9 mouse cellular contexts compared by ENCODE assay signal in genomic region chr2:24927810-24928479, GRCm38 (mm10). TPM values are rescaled to one million over a fixed set of nuclear protein-coding genes. Genes with fewer than 3 reads are reported as not detected.
DNase-seq lines count a peak whose midpoint lies in the region; ATAC-seq and TF ChIP-seq lines count a peak whose summit lies in the region.
"Had no signal": no experiment of that assay in that cellular context is flagged by ENCODE, and none has a peak within 500 bp of the region (broad histone marks: within the 10 kb centered on the region; RNA-seq: fewer than 3 reads in every experiment).

No protein-coding gene starts in this region.

- WGBS in embryonic facial prominence, embryonic 11.5 days, result 64% methylated on average over 4 of the region's 4 CpGs
- WGBS in kidney, postnatal 0 days, result 52% methylated on average over 4 of the region's 4 CpGs

- no peak overlapping the region for H3K4me3 ChIP-seq in embryonic facial prominence, embryonic 11.5 days (ENCODE audit: low read depth, low read length)
- H3K4me3 ChIP-seq in kidney, postnatal 0 days (replicated peaks; ENCODE audit: low read depth, low read length), result no peak overlapping the region
- H3K4me3 ChIP-seq: heart, embryonic 13.5 days had no signal

- no peaks in the 10 kb centered on the region for H3K4me1 ChIP-seq in embryonic facial prominence, embryonic 11.5 days (ENCODE audit: control insufficient read depth, insufficient read depth, low read length)
- H3K4me1 ChIP-seq in kidney, postnatal 0 days (replicated peaks; ENCODE audit: insufficient read depth, low read length), result peaks cover 17% of the 10 kb centered on the region; the same call in 1 of the 2 replicates

- TF ChIP-seq CTCF in kidney, postnatal 0 days (IDR thresholded peaks at IDR 0.05; ENCODE audit: low read depth), result no peak

- 0 out of 2 replicates have a peak, but pooled peaks have one; percentile 26 for ATAC-seq in embryonic facial prominence, embryonic 11.5 days (replicated peaks; ENCODE audit: insufficient number of reproducible peaks, low FRiP score, low TSS enrichment, low read depth)
- ATAC-seq in kidney, postnatal 0 days (replicated peaks; ENCODE audit: low FRiP score, low read depth), result peak; percentile 83
- no peak for ATAC-seq in erythroblast, adult 5-6 weeks (replicated peaks; ENCODE audit: low FRiP score, poor library complexity, severe bottlenecking)

- H3K27me3 ChIP-seq in embryonic facial prominence, embryonic 11.5 days (ENCODE audit: control insufficient read depth, insufficient read depth, low read length), result no peaks in the 10 kb centered on the region
- H3K27me3 ChIP-seq in kidney, postnatal 0 days (ENCODE audit: insufficient read depth, low read length), result no peaks in the 10 kb centered on the region
- H3K27me3 ChIP-seq: heart, embryonic 13.5 days had no signal

- H3K4me2 ChIP-seq in embryonic facial prominence, embryonic 11.5 days (ENCODE audit: low read depth, low read length), result no peak overlapping the region
- H3K4me2 ChIP-seq in kidney, postnatal 0 days (ENCODE audit: low read length), result 0 out of 2 replicates have a peak overlapping the region, but pooled peaks have one; percentile 2
- H3K4me2 ChIP-seq: heart, embryonic 13.5 days had no signal

- no peak overlapping the region for H3K27ac ChIP-seq in embryonic facial prominence, embryonic 11.5 days (replicated peaks; ENCODE audit: low read depth, low read length)
- H3K27ac ChIP-seq in kidney, postnatal 0 days, result peak overlapping the region; percentile 76
- H3K27ac ChIP-seq: heart, embryonic 13.5 days had no signal

- intact Hi-C loops in heart, postnatal 25 days (cut with DNase I), result no loop called here

- peak; percentile 17 for DNase-seq in heart, postnatal 4 days
- DNase-seq in heart, postnatal 25 days (ENCODE audit: low spot score), result no peak
- DNase-seq in embryonic facial prominence, embryonic 11.5 days (ENCODE audit: low spot score), result peak; percentile 43
- DNase-seq in kidney, postnatal 0 days (ENCODE audit: low spot score), result peak; percentile 40
- peak; percentile 67 for DNase-seq in testis, postnatal 10 days (ENCODE audit: low spot score)
- no peak for DNase-seq in layer of hippocampus, adult 9-10 months (ENCODE audit: low spot score)
- no peak for DNase-seq in spleen, postnatal 36 days (ENCODE audit: low spot score in 2 of 2)

- H3K36me3 ChIP-seq in embryonic facial prominence, embryonic 11.5 days (replicated peaks; ENCODE audit: control insufficient read depth, insufficient read depth, low read depth, low read length), result no peaks in the 10 kb centered on the region
- 0 out of 2 replicates have a peak, but pooled peaks cover 5% of the 10 kb centered on the region for H3K36me3 ChIP-seq in kidney, postnatal 0 days (ENCODE audit: insufficient read depth, low read length)
- H3K36me3 ChIP-seq: heart, embryonic 13.5 days had no signal

- no peaks in the 10 kb centered on the region for H3K9me3 ChIP-seq in embryonic facial prominence, embryonic 11.5 days (replicated peaks; ENCODE audit: control insufficient read depth, low read length)
- no peaks in the 10 kb centered on the region for H3K9me3 ChIP-seq in kidney, postnatal 0 days (replicated peaks; ENCODE audit: low read length)
- H3K9me3 ChIP-seq: heart, embryonic 13.5 days had no signal

- H3K9ac ChIP-seq in embryonic facial prominence, embryonic 11.5 days (replicated peaks; ENCODE audit: low read length), result no peak overlapping the region
- H3K9ac ChIP-seq in kidney, postnatal 0 days (ENCODE audit: low read depth, low read length), result no peak overlapping the region
- H3K9ac ChIP-seq: heart, embryonic 13.5 days had no signal

RNA-seq across cellular contexts. Expression of gene Arrdc1, which starts 7.1 kb away (rescaled TPM):
- 10 to 100 TPM in 1 of 2 experiments, 1 to 10 TPM in 1; 9.6 to 10.9 TPM for total RNA-seq in heart, postnatal 4 days (2021)
- 1 to 10 TPM; 5.3 to 6.6 TPM for total RNA-seq in heart, postnatal 25 days (2021)
- 10.7 and 15.9 TPM in 2 replicates for polyA plus RNA-seq in embryonic facial prominence, embryonic 11.5 days (2014; fragmentation: Nextera tagmentation; extraction: Ambion mirVana)
- polyA plus RNA-seq in kidney, postnatal 0 days (2015; fragmentation: Nextera tagmentation; extraction: Ambion mirVana), result 66.3 and 72.3 TPM in 2 replicates
- total RNA-seq in erythroblast, adult 5-6 weeks (2015; ENCODE audit: low replicate concordance), result 16.1 and 19.6 TPM in 2 replicates
- 15.5 and 18.7 TPM in 2 replicates for total RNA-seq in erythroblast, adult 5-6 weeks (2017; ENCODE audit: low replicate concordance)

RNA-seq across cellular contexts. Expression of gene Ehmt1, which starts 8.5 kb away (rescaled TPM):
- 10 to 100 TPM; 59.3 to 65.3 TPM for total RNA-seq in heart, postnatal 4 days (2021)
- 10 to 100 TPM; 31.6 to 36.5 TPM for total RNA-seq in heart, postnatal 25 days (2021)
- 95.5 and 97.4 TPM in 2 replicates for polyA plus RNA-seq in embryonic facial prominence, embryonic 11.5 days (2014; fragmentation: Nextera tagmentation; extraction: Ambion mirVana)
- polyA plus RNA-seq in kidney, postnatal 0 days (2015; fragmentation: Nextera tagmentation; extraction: Ambion mirVana), result 47.5 and 58.8 TPM in 2 replicates
- 5.2 and 8.1 TPM in 2 replicates for total RNA-seq in erythroblast, adult 5-6 weeks (2015; ENCODE audit: low replicate concordance)
- 27.6 and 28.2 TPM in 2 replicates for total RNA-seq in erythroblast, adult 5-6 weeks (2017; ENCODE audit: low replicate concordance)

RNA-seq across cellular contexts. Expression of gene Zmynd19, which starts 21.6 kb away (rescaled TPM):
- total RNA-seq in heart, postnatal 4 days (2021), result 10 to 100 TPM; 26.6 to 32.1 TPM
- 10 to 100 TPM; 16.7 to 16.8 TPM for total RNA-seq in heart, postnatal 25 days (2021)
- polyA plus RNA-seq in embryonic facial prominence, embryonic 11.5 days (2014; fragmentation: Nextera tagmentation; extraction: Ambion mirVana), result 27.6 and 29.8 TPM in 2 replicates
- polyA plus RNA-seq in kidney, postnatal 0 days (2015; fragmentation: Nextera tagmentation; extraction: Ambion mirVana), result 11.7 and 12.2 TPM in 2 replicates
- total RNA-seq in erythroblast, adult 5-6 weeks (2015; ENCODE audit: low replicate concordance), result 1.3 and 2.9 TPM in 2 replicates
- 9.6 and 15.9 TPM in 2 replicates for total RNA-seq in erythroblast, adult 5-6 weeks (2017; ENCODE audit: low replicate concordance)

RNA-seq across cellular contexts. Expression of gene Dph7, which starts 34.3 kb away (rescaled TPM):
- 1 to 10 TPM; 8.6 to 8.8 TPM for total RNA-seq in heart, postnatal 4 days (2021)
- total RNA-seq in heart, postnatal 25 days (2021), result 1 to 10 TPM; 3.3 to 4.0 TPM
- polyA plus RNA-seq in embryonic facial prominence, embryonic 11.5 days (2014; fragmentation: Nextera tagmentation; extraction: Ambion mirVana), result 33.4 and 33.8 TPM in 2 replicates
- 21.6 and 23.8 TPM in 2 replicates for polyA plus RNA-seq in kidney, postnatal 0 days (2015; fragmentation: Nextera tagmentation; extraction: Ambion mirVana)
- total RNA-seq in erythroblast, adult 5-6 weeks (2015; ENCODE audit: low replicate concordance), result 4.2 and 7.1 TPM in 2 replicates
- 1.5 and 5.0 TPM in 2 replicates for total RNA-seq in erythroblast, adult 5-6 weeks (2017; ENCODE audit: low replicate concordance)

RNA-seq across cellular contexts. Expression of gene Mrpl41, which starts 47.0 kb away (rescaled TPM):
- total RNA-seq in heart, postnatal 4 days (2021), result 10 to 100 TPM; 78.3 to 79.7 TPM
- total RNA-seq in heart, postnatal 25 days (2021), result 100 to 1,000 TPM in 1 of 2 experiments, 10 to 100 TPM in 1; 98.7 to 101 TPM
- polyA plus RNA-seq in embryonic facial prominence, embryonic 11.5 days (2014; fragmentation: Nextera tagmentation; extraction: Ambion mirVana), result 153 and 163 TPM in 2 replicates
- polyA plus RNA-seq in kidney, postnatal 0 days (2015; fragmentation: Nextera tagmentation; extraction: Ambion mirVana), result 153 and 157 TPM in 2 replicates
- 17.6 and 33.6 TPM in 2 replicates for total RNA-seq in erythroblast, adult 5-6 weeks (2015; ENCODE audit: low replicate concordance)
- 18.8 and 37.7 TPM in 2 replicates for total RNA-seq in erythroblast, adult 5-6 weeks (2017; ENCODE audit: low replicate concordance)

Comparison
In these comparisons a context has a peak if more than half of its experiments do, and no peak if none do; other contexts are left out.
1. DNase-seq: peak in heart, postnatal 4 days (single experiment), embryonic facial prominence, embryonic 11.5 days (single experiment), kidney, postnatal 0 days (single experiment) and testis, postnatal 10 days (single experiment); none in heart, postnatal 25 days (single experiment), layer of hippocampus, adult 9-10 months (single experiment) and spleen, postnatal 36 days (0 of 2).